Mouse (Mus musculus) spleen, adult 2 months (tissue): Measurements from ENCODE around the gene Ostm1.

ENCODE experiments used
- CTCF ChIP-seq: fragments of 200-500 bp; IDR thresholded peaks from 2 replicates; pipeline ENCODE4 v1.5.1; 2011; ENCODE audit warnings: mild to moderate bottlenecking, inconsistent platforms; ENCODE audit not compliant: insufficient read depth, insufficient read length, insufficient replicate concordance; ENCODE audit errors: extremely low read depth
- POLR2A ChIP-seq: fragments of 200-500 bp; IDR thresholded peaks from 2 replicates; pipeline ENCODE4 v1.6.1; 2011; ENCODE audit warnings: low read depth, low read length, inconsistent platforms

GRCm38 (mm10) chr10:42584436-42584983 lies 888 bp downstream of the Ostm1 start:
- TF ChIP-seq CTCF (no peak), POLR2A (no peak)
